Comparison of ENCODE assay signal across 16 mouse cellular contexts in genomic region chr1:106630973-106631372, GRCm38 (mm10).
DNase-seq lines count a peak whose midpoint lies in the region; ATAC-seq lines count a peak whose summit lies in the region.
"Had no signal": no experiment of that assay in that cellular context is flagged by ENCODE, and none has a peak within 500 bp of the region (broad histone marks: within the 10 kb centered on the region; RNA-seq: fewer than 3 reads in every experiment).

No protein-coding gene starts in this region.

- DNase-seq in heart, adult 9 months (ENCODE audit: low spot score in 2 of 2), result no peak
- no peak for DNase-seq in kidney, adult 9 months
- no peak for DNase-seq in neural tube, embryonic 10.5 days (ENCODE audit: extremely low spot score, low spot score)
- DNase-seq in cerebellum, adult 9-11 months, result no peak
- no peak for DNase-seq in B cell, adult 2 months
- DNase-seq: adrenal gland, adult 8-10 months; cerebellum, postnatal 10 days; heart, postnatal 14 days; layer of hippocampus, adult 9-11 months; right cerebral cortex, postnatal 25 days had no signal

- no peak overlapping the region for H3K9ac ChIP-seq in heart, embryonic 12.5 days
- no peak overlapping the region for H3K9ac ChIP-seq in kidney, embryonic 15.5 days
- no peak overlapping the region for H3K9ac ChIP-seq in neural tube, embryonic 13.5 days
- H3K9ac ChIP-seq: liver, embryonic 14.5 days had no signal

- H3K27ac ChIP-seq in heart, embryonic 12.5 days (ENCODE audit: poor library complexity, severe bottlenecking), result peak overlapping the region; percentile 76; the same call in 1 of the 2 replicates
- peak overlapping the region; percentile 85 for H3K27ac ChIP-seq in kidney, embryonic 15.5 days
- H3K27ac ChIP-seq in neural tube, embryonic 13.5 days (replicated peaks), result peak overlapping the region; percentile 65; the same call in 1 of the 2 replicates
- H3K27ac ChIP-seq: liver, embryonic 14.5 days had no signal

- H3K27me3 ChIP-seq in heart, embryonic 12.5 days (replicated peaks), result no peaks in the 10 kb centered on the region
- no peaks in the 10 kb centered on the region for H3K27me3 ChIP-seq in kidney, embryonic 15.5 days
- no peaks in the 10 kb centered on the region for H3K27me3 ChIP-seq in neural tube, embryonic 13.5 days

- no peak overlapping the region for H3K4me3 ChIP-seq in heart, embryonic 12.5 days
- H3K4me3 ChIP-seq in kidney, embryonic 15.5 days (replicated peaks), result no peak overlapping the region
- no peak overlapping the region for H3K4me3 ChIP-seq in neural tube, embryonic 13.5 days

- no peaks in the 10 kb centered on the region for H3K9me3 ChIP-seq in heart, embryonic 12.5 days (replicated peaks)
- no peaks in the 10 kb centered on the region for H3K9me3 ChIP-seq in kidney, embryonic 15.5 days (replicated peaks)
- H3K9me3 ChIP-seq in neural tube, embryonic 13.5 days, result no peaks in the 10 kb centered on the region
- H3K9me3 ChIP-seq: G1E had no signal

- no peak for ATAC-seq in heart, embryonic 12.5 days (ENCODE audit: insufficient number of reproducible peaks, low FRiP score)
- no peak for ATAC-seq in kidney, embryonic 15.5 days (replicated peaks; ENCODE audit: low FRiP score)
- ATAC-seq in neural tube, embryonic 13.5 days (ENCODE audit: low read depth), result no peak
- ATAC-seq: inflammation-experienced regulatory T-cells, adult 6 months had no signal

- peaks cover 52% of the 10 kb centered on the region for H3K4me1 ChIP-seq in heart, embryonic 12.5 days (replicated peaks)
- peaks cover 39% of the 10 kb centered on the region for H3K4me1 ChIP-seq in kidney, embryonic 15.5 days
- peaks cover 23% of the 10 kb centered on the region for H3K4me1 ChIP-seq in neural tube, embryonic 13.5 days (replicated peaks)

- H3K4me2 ChIP-seq in heart, embryonic 12.5 days, result no peak overlapping the region
- 0 out of 2 replicates have a peak overlapping the region, but pooled peaks have one; percentile 2 for H3K4me2 ChIP-seq in kidney, embryonic 15.5 days
- no peak overlapping the region for H3K4me2 ChIP-seq in neural tube, embryonic 13.5 days

- 46% methylated on average over 2 of the region's 2 CpGs for WGBS in heart, embryonic 12.5 days
- WGBS in kidney, embryonic 15.5 days, result 65% methylated on average over 2 of the region's 2 CpGs
- 83% methylated on average over 2 of the region's 2 CpGs for WGBS in neural tube, embryonic 13.5 days

- no peaks in the 10 kb centered on the region for H3K36me3 ChIP-seq in heart, embryonic 12.5 days
- H3K36me3 ChIP-seq in kidney, embryonic 15.5 days, result no peaks in the 10 kb centered on the region
- H3K36me3 ChIP-seq in neural tube, embryonic 13.5 days, result no peaks in the 10 kb centered on the region
- H3K36me3 ChIP-seq: G1E had no signal
